Mouse (Mus musculus): Measurements from ENCODE around the gene Smtnl1. TPM values are rescaled to one million over a fixed set of nuclear protein-coding genes. Genes with fewer than 3 reads are reported as not detected.

Gene Smtnl1
- total RNA-seq, 1 experiment: 4.9 TPM

GRCm38 (mm10) chr2:84837107-84837506 lies 14.7 kb upstream of the Smtnl1 start:
- DNase-seq (ENCODE audit: low read depth, low spot score): no peak
- H3K4me1 ChIP-seq (ENCODE audit: control insufficient read depth in 2 of 2, insufficient read depth in 2 of 2, low read length in 2 of 2, poor library complexity in 1 of 2): peaks cover 18 to 19% of the 10 kb centered on the region in 2 experiments; a peak in 3 of 4 replicates
- H3K9me3 ChIP-seq (ENCODE audit: control insufficient read depth, insufficient read depth, low read depth, low read length): no peaks in the 10 kb centered on the region
- H3K36me3 ChIP-seq (ENCODE audit: control insufficient read depth, insufficient read depth, low read length, poor library complexity, severe bottlenecking): no peaks in the 10 kb centered on the region
- H3K27ac ChIP-seq (ENCODE audit: insufficient read depth, low read depth, low read length, poor library complexity, severe bottlenecking): no peak overlapping the region
- in situ Hi-C loops (cut with MboI; ENCODE audit: low sequenced_read_pairs in 2 of 2, unreplicated experiment in 2 of 2): no loop called here
- TF ChIP-seq HCFC1 (IDR thresholded peaks at IDR 0.05; ENCODE audit: borderline replicate concordance, insufficient read depth, low read length): no peak
- TF ChIP-seq MAFK (IDR thresholded peaks at IDR 0.05; ENCODE audit: insufficient read depth, low read depth, low read length): no peak
- TF ChIP-seq ZC3H11A (IDR thresholded peaks at IDR 0.05; ENCODE audit: borderline replicate concordance, low read depth, low read length): no peak
- TF ChIP-seq CHD2 (IDR thresholded peaks at IDR 0.05; ENCODE audit: low read depth, low read length): no peak
- no peak for TF ChIP-seq ZNF384 (IDR thresholded peaks at IDR 0.05; ENCODE audit: low read depth, low read length)
- no peak overlapping the region for H3K9ac ChIP-seq (ENCODE audit: insufficient read depth, low read depth, low read length, poor library complexity, severe bottlenecking)
- no peak overlapping the region for H3K4me3 ChIP-seq (ENCODE audit: insufficient read depth in 1 of 2, low read depth in 1 of 2, low read length in 2 of 2, poor library complexity in 1 of 2, severe bottlenecking in 1 of 2)

GRCm38 (mm10) chr2:84831666-84832391 lies 9.4 kb upstream of the Smtnl1 start:
- no peak overlapping the region for H3K27ac ChIP-seq (ENCODE audit: insufficient read depth, low read depth, low read length, poor library complexity, severe bottlenecking)
- no peak for TF ChIP-seq ZNF384 (IDR thresholded peaks at IDR 0.05; ENCODE audit: low read depth, low read length)
- TF ChIP-seq ZC3H11A (IDR thresholded peaks at IDR 0.05; ENCODE audit: borderline replicate concordance, low read depth, low read length): peak; percentile 87
- no peak overlapping the region for H3K4me3 ChIP-seq (ENCODE audit: insufficient read depth in 1 of 2, low read depth in 1 of 2, low read length in 2 of 2, poor library complexity in 1 of 2, severe bottlenecking in 1 of 2)
- peaks cover under 1 to 2% of the 10 kb centered on the region in 2 experiments; a peak in 1 of 4 replicates for H3K4me1 ChIP-seq (ENCODE audit: control insufficient read depth in 2 of 2, insufficient read depth in 2 of 2, low read length in 2 of 2, poor library complexity in 1 of 2)
- no peaks in the 10 kb centered on the region for H3K9me3 ChIP-seq (ENCODE audit: control insufficient read depth, insufficient read depth, low read depth, low read length)
- DNase-seq (ENCODE audit: low read depth, low spot score): peak; percentile 79
- in situ Hi-C loops (cut with MboI; ENCODE audit: low sequenced_read_pairs in 2 of 2, unreplicated experiment in 2 of 2): no loop called here
- peaks cover 6% of the 10 kb centered on the region for H3K36me3 ChIP-seq (ENCODE audit: control insufficient read depth, insufficient read depth, low read length, poor library complexity, severe bottlenecking)
- H3K9ac ChIP-seq (ENCODE audit: insufficient read depth, low read depth, low read length, poor library complexity, severe bottlenecking): no peak overlapping the region

- Histone ChIP-seq H3K4me3 (ENCODE audit: insufficient read depth in 1 of 2, low read depth in 1 of 2, low read length in 2 of 2, poor library complexity in 1 of 2, severe bottlenecking in 1 of 2) (peak overlapping the region; percentile 75 to 95), H3K9me3 (ENCODE audit: control insufficient read depth, insufficient read depth, low read depth, low read length) (no peaks in the 10 kb centered on the region), H3K4me1 (ENCODE audit: control insufficient read depth in 2 of 2, insufficient read depth in 2 of 2, low read length in 2 of 2, poor library complexity in 1 of 2) (peaks cover 0 to 2% of the 10 kb centered on the region in 2 experiments; a peak in 1 of 4 replicates), H3K9ac (ENCODE audit: insufficient read depth, low read depth, low read length, poor library complexity, severe bottlenecking) (peak overlapping the region; percentile 81), H3K27ac (ENCODE audit: insufficient read depth, low read depth, low read length, poor library complexity, severe bottlenecking) (0 out of 2 replicates have a peak overlapping the region, but pooled peaks have one; percentile 16), H3K36me3 (ENCODE audit: control insufficient read depth, insufficient read depth, low read length, poor library complexity, severe bottlenecking) (peaks cover 6% of the 10 kb centered on the region)
- in situ Hi-C loops (cut with MboI; ENCODE audit: low sequenced_read_pairs in 2 of 2, unreplicated experiment in 2 of 2): no loop called here
- no peak for DNase-seq (ENCODE audit: low read depth, low spot score)
- TF ChIP-seq MAFK (IDR thresholded peaks at IDR 0.05; ENCODE audit: insufficient read depth, low read depth, low read length): no peak
- TF ChIP-seq ZC3H11A (IDR thresholded peaks at IDR 0.05; ENCODE audit: borderline replicate concordance, low read depth, low read length): no peak
- no peak for TF ChIP-seq ZNF384 (IDR thresholded peaks at IDR 0.05; ENCODE audit: low read depth, low read length)
- TF ChIP-seq HCFC1 (IDR thresholded peaks at IDR 0.05; ENCODE audit: borderline replicate concordance, insufficient read depth, low read length): no peak
- TF ChIP-seq CHD2 (IDR thresholded peaks at IDR 0.05; ENCODE audit: low read depth, low read length): no peak
Measured at GRCm38 (mm10) chr2:84827283-84827920, 5.0 kb upstream of the Smtnl1 start.

GRCm38 (mm10) chr2:84826488-84827282 lies 4.2 kb upstream of the Smtnl1 start, which contains the start of gene Timm10:
Gene Timm10 (plus strand): TSS chr2:84826997.
- H3K27ac ChIP-seq (ENCODE audit: insufficient read depth, low read depth, low read length, poor library complexity, severe bottlenecking): peak within 1 kb of the TSS; percentile 16; the same call in 1 of the 2 replicates
- DNase-seq (ENCODE audit: low read depth, low spot score): peak; percentile 91
- peaks cover 6% of the 10 kb centered on the region for H3K36me3 ChIP-seq (ENCODE audit: control insufficient read depth, insufficient read depth, low read length, poor library complexity, severe bottlenecking)
- in situ Hi-C loops (cut with MboI; ENCODE audit: low sequenced_read_pairs in 2 of 2, unreplicated experiment in 2 of 2): no loop called here
- peak within 1 kb of the TSS; percentile 75 to 95 for H3K4me3 ChIP-seq (ENCODE audit: insufficient read depth in 1 of 2, low read depth in 1 of 2, low read length in 2 of 2, poor library complexity in 1 of 2, severe bottlenecking in 1 of 2)
- H3K9me3 ChIP-seq (ENCODE audit: control insufficient read depth, insufficient read depth, low read depth, low read length): no peaks in the 10 kb centered on the region
- TF ChIP-seq ZC3H11A (IDR thresholded peaks at IDR 0.05; ENCODE audit: borderline replicate concordance, low read depth, low read length) (no peak), HCFC1 (IDR thresholded peaks at IDR 0.05; ENCODE audit: borderline replicate concordance, insufficient read depth, low read length) (peak; percentile 84; the same call in 1 of the 2 replicates), ZNF384 (IDR thresholded peaks at IDR 0.05; ENCODE audit: low read depth, low read length) (peak; percentile 96), CHD2 (IDR thresholded peaks at IDR 0.05; ENCODE audit: low read depth, low read length) (0 out of 2 replicates have a peak, but pooled peaks have one; percentile 42), MAFK (IDR thresholded peaks at IDR 0.05; ENCODE audit: insufficient read depth, low read depth, low read length) (peak; percentile 73; the same call in 1 of the 2 replicates)
- peak within 1 kb of the TSS; percentile 81 for H3K9ac ChIP-seq (ENCODE audit: insufficient read depth, low read depth, low read length, poor library complexity, severe bottlenecking)
- peaks cover 0 to 2% of the 10 kb centered on the region in 2 experiments; a peak in 1 of 4 replicates for H3K4me1 ChIP-seq (ENCODE audit: control insufficient read depth in 2 of 2, insufficient read depth in 2 of 2, low read length in 2 of 2, poor library complexity in 1 of 2)

Data from ES-E14 (cell line).